Mouse (Mus musculus) lung, adult 2 months (tissue): ENCODE data around the gene Itga3. TPM values are rescaled to one million over a fixed set of nuclear protein-coding genes. Genes with fewer than 3 reads are reported as not detected.

ENCODE experiments used
- DNase-seq: peaks from one replicate; pipeline ENCODE4 v3.0.0; 2022
- H3K4me1 ChIP-seq: fragments of 200-500 bp; 2 replicates; pipeline ENCODE4 v1.6.1; 2011; ENCODE audit warnings: low read length; ENCODE audit not compliant: control insufficient read depth, insufficient read depth
- H3K4me3 ChIP-seq: fragments of 200-500 bp; replicated peaks from 2 replicates; pipeline ENCODE3; 2011; ENCODE audit warnings: low read depth, mild to moderate bottlenecking, control low read depth, low read length; ENCODE audit errors: extremely low read depth
- CTCF ChIP-seq: fragments of 200-500 bp; IDR thresholded peaks from 2 replicates; pipeline ENCODE4 v1.5.1; 2011; ENCODE audit warnings: mild to moderate bottlenecking, low read length, control low read depth; ENCODE audit not compliant: insufficient read depth
- POLR2A ChIP-seq: fragments of 200-500 bp; IDR thresholded peaks from 2 replicates; pipeline ENCODE4 v1.6.1; 2011; ENCODE audit warnings: low read depth, mild to moderate bottlenecking, control low read depth, low read length, borderline replicate concordance; ENCODE audit errors: extremely low read depth
- WGBS: fragments of 180-500 bp; shearing (Covaris S2); methylation state at CpG from one replicate; pipeline ENCODE4 v1.1.7; 2018; 5-methylcytosine and 5-hydroxymethylcytosine counted together
- polyA plus RNA-seq: library from polyadenylated mRNA; depleted of rRNA; stranded (reverse); fragments of >200 nt; gene quantifications from 2 replicates; pipeline ENCODE4 v1.2.3, GENCODE M21; 2012; rRNA removed

Itga3 gene
- polyA plus RNA-seq, 1 experiment: 181 TPM

- DNase-seq: no peak
- WGBS: 88% methylated on average over 21 of the region's 21 CpGs
- H3K4me1 ChIP-seq: peaks cover 17% of the 10 kb centered on the region
- TF ChIP-seq CTCF: no peak
- no peak for TF ChIP-seq POLR2A
- no peak overlapping the region for H3K4me3 ChIP-seq
Observed at GRCm38 (mm10) chr11:95001584-95002347, 74.8 kb downstream of the Itga3 start.

GRCm38 (mm10) chr11:95001058-95001457 lies 75.5 kb downstream of the Itga3 start:
- H3K4me1 ChIP-seq: peaks cover 16% of the 10 kb centered on the region

GRCm38 (mm10) chr11:95000548-95000947 lies 76.1 kb downstream of the Itga3 start:
- 7% methylated on average over 4 of the region's 4 CpGs for WGBS
- H3K4me1 ChIP-seq: peaks cover 18% of the 10 kb centered on the region
- no peak for DNase-seq
- no peak for TF ChIP-seq CTCF
- TF ChIP-seq POLR2A: peak; percentile 27; the same call in 1 of the 2 replicates
- no peak overlapping the region for H3K4me3 ChIP-seq

More at GRCm38 (mm10) chr11:95001058-95001457, 75.5 kb downstream of the Itga3 start:
- WGBS: 7% methylated on average over 8 of the region's 8 CpGs
- no peak overlapping the region for H3K4me3 ChIP-seq
- DNase-seq: peak; percentile 66
- TF ChIP-seq CTCF (peak; percentile 98), POLR2A (peak; percentile 33; the same call in 1 of the 2 replicates)

- H3K4me1 ChIP-seq: peaks cover 18% of the 10 kb centered on the region
- no peak overlapping the region for H3K4me3 ChIP-seq
- WGBS: 57% methylated on average over 8 of the region's 8 CpGs
- TF ChIP-seq CTCF: no peak
- no peak for TF ChIP-seq POLR2A
- no peak for DNase-seq
Observed at GRCm38 (mm10) chr11:95000128-95000527, 76.5 kb downstream of the Itga3 start.

GRCm38 (mm10) chr11:94998041-94998531 lies 78.5 kb downstream of the Itga3 start:
- TF ChIP-seq POLR2A (no peak), CTCF (no peak)
- H3K4me3 ChIP-seq: no peak overlapping the region

GRCm38 (mm10) chr11:94997596-94997995 lies 79.0 kb downstream of the Itga3 start:
- no peak for TF ChIP-seq POLR2A
- no peak for TF ChIP-seq CTCF
- H3K4me3 ChIP-seq: no peak overlapping the region
- peaks cover 23% of the 10 kb centered on the region for H3K4me1 ChIP-seq
- no peak for DNase-seq
- 35% methylated on average over 5 of the region's 5 CpGs for WGBS

More at GRCm38 (mm10) chr11:94998041-94998531, 78.5 kb downstream of the Itga3 start:
- 48% methylated on average over 16 of the region's 16 CpGs for WGBS
- no peak for DNase-seq
- H3K4me1 ChIP-seq: peaks cover 23% of the 10 kb centered on the region

- Histone ChIP-seq H3K4me1 (peaks cover 23% of the 10 kb centered on the region), H3K4me3 (no peak overlapping the region)
- WGBS: 90% methylated on average over 6 of the region's 6 CpGs
- TF ChIP-seq POLR2A (no peak), CTCF (no peak)
- DNase-seq: no peak
Observed at GRCm38 (mm10) chr11:94996984-94997383, 79.6 kb downstream of the Itga3 start.

GRCm38 (mm10) chr11:94996101-94996500 lies 80.5 kb downstream of the Itga3 start:
- no peak for DNase-seq
- 73% methylated on average over 8 of the region's 8 CpGs for WGBS
- H3K4me1 ChIP-seq: peaks cover 23% of the 10 kb centered on the region

GRCm38 (mm10) chr11:94994947-94995772 lies 81.4 kb downstream of the Itga3 start:
- peaks cover 18% of the 10 kb centered on the region for H3K4me1 ChIP-seq
- no peak for TF ChIP-seq CTCF
- no peak for TF ChIP-seq POLR2A
- DNase-seq: no peak
- WGBS: 62% methylated on average over 11 of the region's 11 CpGs
- no peak overlapping the region for H3K4me3 ChIP-seq

More at GRCm38 (mm10) chr11:94996101-94996500, 80.5 kb downstream of the Itga3 start:
- H3K4me3 ChIP-seq: no peak overlapping the region
- no peak for TF ChIP-seq CTCF
- no peak for TF ChIP-seq POLR2A

Other genes with a start within 250 kb of the Itga3 start
- gene Col1a1, start 140.6 kb downstream of the Itga3 start, polyA plus RNA-seq: 108 and 115 TPM in 2 replicates
- gene Hils1, start 109.2 kb downstream of the Itga3 start, polyA plus RNA-seq: not detected in 2 replicates
- 19.9 and 54.4 TPM in 2 replicates for gene Sgca, start 100.5 kb downstream of the Itga3 start, polyA plus RNA-seq
- gene Ppp1r9b, start 85.8 kb downstream of the Itga3 start, polyA plus RNA-seq: 58.7 and 67.7 TPM in 2 replicates
- 5.9 and 7.0 TPM in 2 replicates for gene Samd14, start 66.9 kb downstream of the Itga3 start, polyA plus RNA-seq
- gene Pdk2, start 35.4 kb downstream of the Itga3 start, polyA plus RNA-seq: 53.0 and 67.3 TPM in 2 replicates
- gene Dlx3, start 43.3 kb upstream of the Itga3 start, polyA plus RNA-seq: 0.05 and 2.0 TPM in 2 replicates
- gene Dlx4, start 69.5 kb upstream of the Itga3 start, polyA plus RNA-seq: 0.20 and 0.50 TPM in 2 replicates
- gene Tac4, start 184.7 kb upstream of the Itga3 start, polyA plus RNA-seq: 0.09 and 0.12 TPM in 2 replicates
- gene Kat7, start 233.4 kb upstream of the Itga3 start, polyA plus RNA-seq: 21.5 and 37.2 TPM in 2 replicates